Mouse (Mus musculus) gastrocnemius, adult 2 months (tissue): ENCODE data around the gene Tmem150a. TPM values are rescaled to one million over a fixed set of nuclear protein-coding genes. Genes with fewer than 3 reads are reported as not detected.

Experiments
- DNase-seq: peaks from one replicate; pipeline ENCODE4 v3.0.0; 2022
- H3K27ac ChIP-seq: fragments of 200-600 bp; 2 replicates; pipeline ENCODE4 v1.8.1; 2022; ENCODE audit warnings: mild to moderate bottlenecking
- H3K4me3 ChIP-seq: fragments of 200-600 bp; 2 replicates; pipeline ENCODE4 v1.8.1; 2022; ENCODE audit warnings: mild to moderate bottlenecking, moderate library complexity
- CTCF ChIP-seq: fragments of 200-600 bp; IDR thresholded peaks from 2 replicates; pipeline ENCODE4 v1.8.1; 2022; ENCODE audit warnings: antibody characterized with exemption, mild to moderate bottlenecking, moderate library complexity
- intact Hi-C: fragments of 180-260 bp; cut with DNase I; formaldehyde crosslinking; loops from one replicate; pipeline ENCODE4 v1.15.1; 2025
- total RNA-seq, 2 experiments: library from RNA; stranded (reverse); gene quantifications; 2 replicates each; pipeline ENCODE4 v1.2.3; 2021

The Tmem150a gene
- total RNA-seq, 2 experiments from 2014 or later = 21.0 to 24.2 TPM

DNA sequence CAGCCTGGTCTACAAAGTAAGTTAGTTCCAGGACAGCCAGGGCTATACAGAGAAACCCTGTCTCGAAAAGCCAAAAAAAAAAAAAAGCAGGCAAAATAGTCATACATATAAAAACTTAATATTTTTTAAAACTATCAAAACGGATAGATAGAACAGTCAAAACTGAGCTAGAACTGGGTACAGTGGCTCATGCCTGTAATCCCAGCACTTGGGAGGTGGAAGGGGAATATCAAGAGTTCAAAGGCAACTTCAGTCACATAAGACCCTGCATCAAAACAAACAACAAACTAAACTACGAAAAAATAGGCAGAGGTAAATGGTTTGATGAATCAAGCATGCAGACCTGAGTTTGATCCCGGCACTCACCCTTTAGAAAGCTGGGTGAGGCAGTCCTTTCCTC, 25.1 kb upstream of the Tmem150a start:
- no peak for DNase-seq
- intact Hi-C loops = no loop called here
- no peak overlapping the region for H3K27ac ChIP-seq
- H3K4me3 ChIP-seq = no peak overlapping the region
- no peak for TF ChIP-seq CTCF

- intact Hi-C loops = no loop called here
- 0 out of 2 replicates have a peak overlapping the region, but pooled peaks have one; percentile 24 for H3K27ac ChIP-seq
- no peak for TF ChIP-seq CTCF
Measured at GRCm38 (mm10) chr6:72333111-72333510, 22.1 kb upstream of the Tmem150a start.

GRCm38 (mm10) chr6:72340481-72340880, 14.8 kb upstream of the Tmem150a start:
- H3K27ac ChIP-seq = no peak overlapping the region
- intact Hi-C loops = no loop called here
- DNase-seq = no peak
- no peak overlapping the region for H3K4me3 ChIP-seq
- no peak for TF ChIP-seq CTCF

More at GRCm38 (mm10) chr6:72333111-72333510, 22.1 kb upstream of the Tmem150a start:
- no peak overlapping the region for H3K4me3 ChIP-seq
- no peak for DNase-seq

DNA sequence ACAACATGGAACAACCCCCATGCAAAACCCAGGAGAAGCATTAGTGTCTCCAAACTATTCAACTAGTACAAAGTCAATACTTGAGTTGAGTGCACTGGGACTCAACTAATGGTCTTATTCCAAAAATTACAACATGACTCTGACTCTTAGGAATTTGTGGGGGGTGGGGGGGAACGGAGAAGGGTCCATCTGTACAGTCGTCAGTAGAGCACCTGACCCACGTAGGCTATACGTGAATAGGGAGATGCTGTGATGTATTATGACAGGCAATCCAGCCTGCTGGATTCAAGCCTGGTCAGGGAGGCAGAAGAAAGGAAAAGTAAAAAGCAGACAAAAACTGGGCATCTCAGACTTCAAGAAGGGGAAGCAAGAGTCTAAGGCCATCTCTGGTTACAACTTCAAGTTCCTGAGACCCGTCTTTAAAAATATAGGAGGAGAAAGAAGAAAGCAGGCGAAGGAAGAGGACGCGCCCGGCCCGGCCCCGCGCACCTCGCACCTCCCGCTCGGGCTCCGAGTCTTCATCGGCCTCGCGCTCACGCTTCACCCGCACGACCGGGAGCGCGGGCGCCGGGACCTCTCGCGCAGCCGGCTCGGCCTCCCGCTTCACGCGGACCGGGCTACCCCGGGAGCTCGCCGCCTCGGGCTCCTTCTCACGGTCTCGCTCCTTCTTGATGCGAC, 10.7 kb upstream of the Tmem150a start:
- H3K4me3 ChIP-seq = peak overlapping the region; percentile 85
- intact Hi-C loops = no loop called here
- peak overlapping the region; percentile 97 for H3K27ac ChIP-seq
- DNase-seq = no peak
- TF ChIP-seq CTCF = no peak

GRCm38 (mm10) chr6:72345074-72345567, 10.1 kb upstream of the Tmem150a start, which contains the start of gene Usp39:
Usp39 (minus strand) TSS chr6:72345184.
- no peak; the same call in 1 of the 2 replicates for TF ChIP-seq CTCF
- intact Hi-C loops = no loop called here

DNA sequence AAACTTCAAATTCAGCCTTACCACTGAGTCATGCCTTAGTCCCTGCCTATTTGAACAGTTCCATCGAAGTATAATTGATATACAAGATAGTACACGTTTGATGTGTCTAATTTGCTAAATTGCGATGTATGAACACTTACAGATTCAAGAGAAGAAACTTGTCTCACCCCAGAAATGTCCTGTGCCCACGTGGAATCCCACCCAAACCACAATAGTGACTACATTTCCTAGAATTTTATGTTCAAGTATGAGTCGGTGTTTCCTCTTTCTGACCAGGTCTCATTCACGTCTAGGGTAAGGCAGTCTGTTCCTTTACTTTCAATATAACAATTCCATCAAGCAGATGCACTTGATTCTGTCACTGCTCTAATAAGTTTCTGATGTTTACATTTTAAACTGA, 9.6 kb upstream of the Tmem150a start:
- DNase-seq = no peak
- TF ChIP-seq CTCF = no peak
- Histone ChIP-seq H3K27ac (peak overlapping the region; percentile 97), H3K4me3 (peak overlapping the region; percentile 85)
- intact Hi-C loops = no loop called here

More at GRCm38 (mm10) chr6:72345074-72345567, 10.1 kb upstream of the Tmem150a start, which contains the start of gene Usp39:
- peak; percentile 95 for DNase-seq
- H3K27ac ChIP-seq = peak within 1 kb of the TSS; percentile 97
- peak within 1 kb of the TSS; percentile 85 for H3K4me3 ChIP-seq

DNA sequence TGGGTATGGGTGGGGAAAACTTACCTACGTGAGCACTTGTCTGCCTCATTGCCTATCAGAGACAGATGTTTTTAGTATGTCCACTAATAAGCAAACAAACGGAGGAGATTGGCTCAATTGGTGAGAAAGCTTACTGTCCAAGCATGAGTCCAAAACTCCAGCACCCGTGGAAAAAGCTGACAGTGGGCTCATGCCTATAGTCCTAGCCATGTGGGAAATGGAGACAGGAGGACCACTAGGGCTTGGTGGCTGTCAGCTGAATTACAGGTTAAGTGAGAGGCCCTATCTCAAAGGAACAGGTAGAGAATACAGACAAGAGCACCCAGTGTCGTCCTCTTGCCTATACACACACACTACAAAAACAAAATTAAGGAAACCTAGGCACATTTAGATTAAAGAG, 9.0 kb upstream of the Tmem150a start:
- peak overlapping the region; percentile 80 for H3K4me3 ChIP-seq
- intact Hi-C loops = no loop called here

DNA sequence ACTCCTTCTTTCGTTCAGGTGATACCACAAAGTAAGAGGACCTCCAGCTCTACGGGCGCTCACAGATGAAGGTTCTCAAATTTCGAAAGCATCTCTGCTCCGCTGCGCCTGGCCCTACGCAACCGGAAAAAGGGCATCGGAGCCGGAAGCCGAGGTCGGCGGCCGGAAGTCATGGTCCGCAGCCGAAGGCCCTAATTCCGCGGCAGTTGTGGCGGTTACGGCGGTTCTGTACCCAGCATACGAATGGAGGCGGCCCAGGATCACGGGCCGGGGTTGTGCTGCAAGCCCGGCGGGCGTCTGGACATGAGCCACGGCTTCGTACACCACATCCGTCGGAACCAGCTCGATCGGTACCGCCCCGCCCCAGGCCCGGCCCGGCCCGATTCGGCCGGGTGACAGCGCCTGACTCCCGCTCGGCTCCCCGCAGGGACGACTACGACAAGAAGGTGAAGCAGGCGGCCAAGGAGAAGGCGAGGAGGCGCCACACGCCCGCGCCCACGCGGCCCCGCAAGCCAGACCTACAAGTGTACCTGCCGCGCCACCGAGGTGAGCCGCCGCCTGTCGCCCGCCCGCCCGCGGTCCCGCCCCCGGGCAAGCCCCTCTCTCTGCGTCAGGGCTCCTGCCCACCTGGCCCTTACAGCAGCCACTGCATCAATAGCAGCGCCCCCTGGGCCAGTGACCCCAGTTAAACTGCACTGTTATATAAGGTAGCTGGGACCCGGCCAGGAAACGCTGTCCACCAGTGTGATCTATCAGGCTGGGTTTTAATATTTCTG, 7.9 kb upstream of the Tmem150a start, which contains the start of gene 0610030E20Rik:
Gene 0610030E20Rik, plus strand, starts transcription at position 152 of the 776 bp plus-strand sequence.
- peak; percentile 29; the same call in 1 of the 2 replicates for TF ChIP-seq CTCF
- DNase-seq = peak; percentile 87
- intact Hi-C loops = no loop called here
- Histone ChIP-seq H3K27ac (peak within 1 kb of the TSS; percentile 97), H3K4me3 (peak within 1 kb of the TSS; percentile 80)

More for the DNA sequence above, 9.0 kb upstream of the Tmem150a start:
- DNase-seq = no peak
- no peak for TF ChIP-seq CTCF
- H3K27ac ChIP-seq = peak overlapping the region; percentile 97

GRCm38 (mm10) chr6:72348411-72348810, 6.8 kb upstream of the Tmem150a start:
- intact Hi-C loops = no loop called here
- DNase-seq = peak; percentile 13
- no peak for TF ChIP-seq CTCF
- H3K4me3 ChIP-seq = peak overlapping the region; percentile 80
- peak overlapping the region; percentile 97 for H3K27ac ChIP-seq

- no peak for DNase-seq
- Histone ChIP-seq H3K4me3 (no peak overlapping the region), H3K27ac (peak overlapping the region; percentile 66; the same call in 1 of the 2 replicates)
- no peak for TF ChIP-seq CTCF
- intact Hi-C loops = no loop called here
Measured at GRCm38 (mm10) chr6:72350214-72350613, 5.0 kb upstream of the Tmem150a start.

GRCm38 (mm10) chr6:72352636-72353405, 2.4 kb upstream of the Tmem150a start:
- Histone ChIP-seq H3K4me3 (peak overlapping the region; percentile 16), H3K27ac (peak overlapping the region; percentile 98)
- DNase-seq = no peak
- intact Hi-C loops = no loop called here
- TF ChIP-seq CTCF = no peak

DNA sequence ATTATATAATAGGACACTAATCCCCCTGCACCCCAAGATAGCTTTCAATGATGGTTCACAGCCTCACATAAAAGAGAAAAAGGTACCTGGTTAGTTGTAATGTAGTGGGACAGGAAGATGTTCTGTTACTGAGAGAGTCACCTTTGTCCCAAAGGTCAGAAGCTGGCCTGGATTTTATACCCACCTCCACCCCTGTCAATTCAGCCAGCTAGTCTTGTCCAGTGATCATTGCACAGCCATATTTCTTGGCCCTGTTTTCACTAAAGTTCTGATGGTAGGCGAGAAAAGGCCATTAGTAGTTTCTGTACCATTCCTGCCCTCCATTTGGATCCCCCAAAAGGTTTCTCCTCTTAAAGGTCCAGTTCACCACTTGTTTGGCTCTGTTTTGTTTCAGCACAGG, 1.2 kb upstream of the Tmem150a start:
- TF ChIP-seq CTCF = no peak
- H3K27ac ChIP-seq = peak overlapping the region; percentile 98
- no peak for DNase-seq
- intact Hi-C loops = no loop called here
- H3K4me3 ChIP-seq = peak overlapping the region; percentile 95
